Mouse (Mus musculus): Measurements from ENCODE around the gene Vgll4. TPM values are rescaled to one million over a fixed set of nuclear protein-coding genes. Genes with fewer than 3 reads are reported as not detected.

Vgll4 gene
- polyA plus RNA-seq, 1 experiment from 2014 or later = 84.9 TPM

DNA sequence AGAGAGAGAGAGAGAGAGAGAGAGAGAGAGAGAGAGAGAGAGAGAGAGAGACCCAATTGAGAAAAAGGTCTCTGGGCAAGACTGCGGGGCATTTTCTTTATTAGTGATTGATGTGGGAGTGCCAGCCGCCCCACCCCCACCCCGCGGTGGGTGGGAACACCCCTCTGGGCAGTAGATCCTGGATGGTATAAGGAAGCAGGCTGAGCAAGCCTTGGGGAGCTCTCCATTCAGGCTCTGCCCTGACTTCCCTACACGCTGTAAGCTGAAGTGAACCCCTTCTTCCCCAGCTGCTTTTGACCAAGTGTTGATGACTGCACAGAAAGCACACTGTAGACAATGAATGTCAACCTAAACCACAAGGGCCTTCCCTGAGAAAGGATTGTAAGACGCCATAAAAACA is 592 bp upstream of the Vgll4 start:
- Histone ChIP-seq H3K9me3 (ENCODE audit: control insufficient read depth, low read depth, low read length) (no peaks in the 10 kb centered on the region), H3K36me3 (ENCODE audit: control insufficient read depth, insufficient read depth, low read length) (no peaks in the 10 kb centered on the region), H3K4me3 (ENCODE audit: low read depth, low read length) (no peak overlapping the region), H3K27me3 (ENCODE audit: control insufficient read depth, insufficient read depth, low read length) (0 out of 2 replicates have a peak, but pooled peaks cover 6% of the 10 kb centered on the region), H3K4me2 (replicated peaks; ENCODE audit: low read depth, low read length) (peak overlapping the region; percentile 99; the same call in 1 of the 2 replicates), H3K27ac (ENCODE audit: low read length) (no peak overlapping the region), H3K9ac (replicated peaks; ENCODE audit: low read depth, low read length) (no peak overlapping the region), H3K4me1 (ENCODE audit: control insufficient read depth, insufficient read depth, low read length) (peaks cover 3% of the 10 kb centered on the region; the same call in 1 of the 2 replicates)
- WGBS = 21% methylated on average over 6 of the region's 6 CpGs
- no peak for ATAC-seq (ENCODE audit: insufficient number of reproducible peaks, insufficient read depth, low FRiP score, low read depth)

DNA sequence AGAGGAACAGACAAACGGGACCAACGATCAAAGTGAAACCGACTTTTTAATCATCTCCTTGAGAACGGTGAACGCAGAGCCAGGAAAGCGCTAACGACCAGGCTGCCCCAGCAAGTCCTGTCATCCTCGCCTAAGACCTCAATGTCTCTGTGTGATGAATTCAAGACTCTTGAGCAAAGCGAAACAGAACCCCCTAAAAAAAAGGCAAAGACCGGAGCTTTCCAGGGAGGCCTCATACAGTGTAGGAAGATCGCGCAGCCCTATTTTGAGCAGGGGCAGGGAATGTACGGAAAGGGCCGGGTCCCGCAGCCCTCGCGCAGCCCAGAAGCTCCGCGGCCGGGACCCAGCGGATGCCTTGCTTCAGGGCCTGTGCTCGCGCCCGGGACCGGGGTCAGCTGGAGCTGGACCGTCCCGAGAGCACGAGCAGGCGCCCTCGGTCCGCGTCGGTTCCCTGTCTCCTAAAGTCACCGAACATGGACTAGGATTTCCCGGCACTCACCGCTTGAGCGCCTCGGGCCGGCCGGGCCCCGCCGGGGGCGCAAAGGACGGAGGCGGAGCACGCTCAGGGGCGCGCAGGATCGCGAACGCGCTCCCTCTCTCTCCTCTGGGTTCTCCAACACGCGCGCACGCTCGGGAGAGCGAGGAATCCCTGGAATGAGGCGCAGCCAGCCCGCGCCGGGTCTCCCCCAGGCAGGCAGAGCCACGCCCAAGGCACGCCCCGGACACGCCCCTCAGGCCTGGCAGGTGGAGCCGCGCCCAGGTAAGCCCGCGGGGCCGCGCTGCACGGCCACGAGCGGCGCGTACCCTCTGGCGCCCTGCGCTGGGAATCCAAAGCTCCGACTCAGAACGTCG is 1.2 kb downstream of the Vgll4 start:
- Histone ChIP-seq H3K4me1 (ENCODE audit: control insufficient read depth, insufficient read depth, low read length) (peaks cover 3% of the 10 kb centered on the region; the same call in 1 of the 2 replicates), H3K9ac (replicated peaks; ENCODE audit: low read depth, low read length) (peak overlapping the region; percentile 47), H3K27me3 (ENCODE audit: control insufficient read depth, insufficient read depth, low read length) (0 out of 2 replicates have a peak, but pooled peaks cover 6% of the 10 kb centered on the region), H3K36me3 (ENCODE audit: control insufficient read depth, insufficient read depth, low read length) (no peaks in the 10 kb centered on the region), H3K9me3 (ENCODE audit: control insufficient read depth, low read depth, low read length) (no peaks in the 10 kb centered on the region), H3K4me3 (ENCODE audit: low read depth, low read length) (peak overlapping the region; percentile 58), H3K4me2 (replicated peaks; ENCODE audit: low read depth, low read length) (peak overlapping the region; percentile 99), H3K27ac (ENCODE audit: low read length) (peak overlapping the region; percentile 61; the same call in 1 of the 2 replicates)
- WGBS = under 1% methylated on average over 82 of the region's 82 CpGs
- ATAC-seq (ENCODE audit: insufficient number of reproducible peaks, insufficient read depth, low FRiP score, low read depth) = peak; percentile 89

DNA sequence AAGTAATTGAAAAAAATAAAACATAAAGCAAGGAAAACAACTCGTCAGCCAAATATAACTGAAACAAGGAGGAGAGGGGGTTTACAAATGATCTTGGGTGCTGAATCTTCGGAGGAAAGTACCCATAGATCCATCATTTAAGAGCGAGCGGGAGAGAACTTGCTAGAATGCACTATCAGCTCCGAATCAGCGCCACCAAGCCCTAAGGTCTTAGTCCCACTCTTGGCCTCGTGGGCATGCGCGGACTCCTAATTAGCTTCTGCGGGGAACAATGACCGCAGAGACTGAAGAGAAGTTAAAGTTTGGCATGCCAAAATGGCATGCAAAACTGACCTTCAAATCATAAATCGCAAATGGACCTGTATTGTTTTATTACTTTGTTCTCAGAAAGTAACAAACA is 2.2 kb downstream of the Vgll4 start:
- Histone ChIP-seq H3K27me3 (ENCODE audit: control insufficient read depth, insufficient read depth, low read length) (0 out of 2 replicates have a peak, but pooled peaks cover 6% of the 10 kb centered on the region), H3K4me2 (replicated peaks; ENCODE audit: low read depth, low read length) (peak overlapping the region; percentile 99), H3K9me3 (ENCODE audit: control insufficient read depth, low read depth, low read length) (no peaks in the 10 kb centered on the region), H3K9ac (replicated peaks; ENCODE audit: low read depth, low read length) (no peak overlapping the region), H3K4me3 (ENCODE audit: low read depth, low read length) (no peak overlapping the region), H3K4me1 (ENCODE audit: control insufficient read depth, insufficient read depth, low read length) (peaks cover 3% of the 10 kb centered on the region; the same call in 1 of the 2 replicates), H3K36me3 (ENCODE audit: control insufficient read depth, insufficient read depth, low read length) (no peaks in the 10 kb centered on the region), H3K27ac (ENCODE audit: low read length) (no peak overlapping the region)
- 57% methylated on average over 12 of the region's 12 CpGs for WGBS
- no peak for ATAC-seq (ENCODE audit: insufficient number of reproducible peaks, insufficient read depth, low FRiP score, low read depth)

DNA sequence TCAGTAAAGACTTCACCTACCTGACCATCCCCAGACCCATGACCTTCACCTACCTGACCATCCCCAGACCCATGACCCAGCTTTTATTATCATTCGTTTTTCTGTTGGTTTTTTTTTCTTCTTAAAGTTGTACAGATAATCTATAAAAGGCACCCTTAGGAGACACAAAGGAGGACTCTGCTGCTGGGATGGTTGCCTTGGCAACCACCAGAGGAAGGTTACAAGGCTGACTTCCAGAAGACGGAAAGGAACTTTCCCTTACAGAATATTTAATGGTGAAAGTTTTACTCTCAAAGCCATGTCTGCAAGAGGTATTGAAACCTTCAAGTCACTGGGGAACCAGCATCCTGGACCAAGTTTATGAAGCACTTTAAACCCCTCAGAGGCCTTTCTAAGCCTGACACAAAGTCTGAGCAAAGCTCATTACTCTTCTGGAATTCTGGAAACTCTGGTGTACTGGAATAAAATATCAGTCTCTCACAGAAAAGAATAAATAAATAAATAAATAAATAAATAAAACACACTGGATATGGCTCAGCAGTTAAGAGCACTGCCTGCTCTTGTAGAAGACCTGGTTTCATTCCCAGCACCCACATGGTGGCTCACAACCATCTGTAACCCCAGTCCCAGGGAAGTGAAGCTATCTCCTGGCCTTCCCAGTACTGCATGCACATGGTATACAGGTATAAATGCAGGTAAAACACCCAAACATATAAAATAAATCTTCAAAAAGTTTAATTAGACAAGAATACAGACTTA is 3.2 kb downstream of the Vgll4 start:
- 52% methylated on average over 2 of the region's 2 CpGs for WGBS
- Histone ChIP-seq H3K4me2 (replicated peaks; ENCODE audit: low read depth, low read length) (no peak overlapping the region), H3K4me3 (ENCODE audit: low read depth, low read length) (no peak overlapping the region), H3K9ac (replicated peaks; ENCODE audit: low read depth, low read length) (no peak overlapping the region), H3K4me1 (ENCODE audit: control insufficient read depth, insufficient read depth, low read length) (peaks cover 3% of the 10 kb centered on the region; the same call in 1 of the 2 replicates), H3K27ac (ENCODE audit: low read length) (no peak overlapping the region), H3K36me3 (ENCODE audit: control insufficient read depth, insufficient read depth, low read length) (no peaks in the 10 kb centered on the region), H3K9me3 (ENCODE audit: control insufficient read depth, low read depth, low read length) (no peaks in the 10 kb centered on the region), H3K27me3 (ENCODE audit: control insufficient read depth, insufficient read depth, low read length) (0 out of 2 replicates have a peak, but pooled peaks cover 6% of the 10 kb centered on the region)
- no peak for ATAC-seq (ENCODE audit: insufficient number of reproducible peaks, insufficient read depth, low FRiP score, low read depth)

DNA sequence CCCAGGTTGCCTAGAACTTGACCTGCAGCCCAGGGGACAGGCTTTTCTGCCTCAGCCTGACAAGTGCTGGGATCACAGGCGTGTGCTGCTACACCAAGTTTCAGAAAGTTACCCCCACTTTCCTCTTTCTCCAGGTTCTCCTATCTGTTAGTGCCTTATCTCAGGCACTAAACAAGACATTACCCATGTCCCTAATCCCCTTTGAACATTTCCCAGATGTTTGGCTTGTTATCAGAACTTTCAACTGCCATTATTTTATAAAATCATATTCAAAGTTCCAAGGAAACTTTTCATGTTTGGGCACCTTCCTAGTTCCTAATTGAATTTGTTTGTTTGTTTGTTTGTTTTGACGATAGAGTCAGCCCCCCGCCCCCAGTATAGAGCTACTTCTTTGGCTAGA is 4.0 kb downstream of the Vgll4 start:
- H3K27me3 ChIP-seq (ENCODE audit: control insufficient read depth, insufficient read depth, low read length) = 0 out of 2 replicates have a peak, but pooled peaks cover 6% of the 10 kb centered on the region
- no peak overlapping the region for H3K27ac ChIP-seq (ENCODE audit: low read length)
- H3K9ac ChIP-seq (replicated peaks; ENCODE audit: low read depth, low read length) = no peak overlapping the region
- no peaks in the 10 kb centered on the region for H3K9me3 ChIP-seq (ENCODE audit: control insufficient read depth, low read depth, low read length)
- no peak overlapping the region for H3K4me3 ChIP-seq (ENCODE audit: low read depth, low read length)
- WGBS = 71% methylated on average over 3 of the region's 3 CpGs
- H3K4me1 ChIP-seq (ENCODE audit: control insufficient read depth, insufficient read depth, low read length) = peaks cover 3% of the 10 kb centered on the region; the same call in 1 of the 2 replicates
- H3K36me3 ChIP-seq (ENCODE audit: control insufficient read depth, insufficient read depth, low read length) = no peaks in the 10 kb centered on the region
- ATAC-seq (ENCODE audit: insufficient number of reproducible peaks, insufficient read depth, low FRiP score, low read depth) = no peak
- H3K4me2 ChIP-seq (replicated peaks; ENCODE audit: low read depth, low read length) = no peak overlapping the region

DNA sequence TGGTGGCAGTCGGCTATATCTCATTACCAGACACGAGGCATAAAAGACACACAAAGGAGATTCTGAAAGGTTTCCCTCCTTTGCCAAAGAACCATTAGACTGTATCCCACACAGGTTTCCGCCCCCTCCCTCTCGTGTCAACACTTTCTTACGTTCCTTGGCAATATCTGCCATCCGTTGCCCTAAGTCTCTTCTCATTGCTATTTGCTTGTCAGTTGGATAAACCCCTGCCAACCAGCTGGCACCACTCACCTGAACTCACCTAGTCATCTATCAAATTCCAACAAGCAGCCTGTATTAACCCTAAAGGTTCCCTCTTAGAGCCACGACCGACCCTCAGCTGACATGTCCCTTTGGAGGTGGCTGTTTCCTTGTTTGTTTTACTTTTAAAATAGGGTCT is 4.4 kb downstream of the Vgll4 start:
- H3K36me3 ChIP-seq (ENCODE audit: control insufficient read depth, insufficient read depth, low read length) = no peaks in the 10 kb centered on the region
- H3K9me3 ChIP-seq (ENCODE audit: control insufficient read depth, low read depth, low read length) = no peaks in the 10 kb centered on the region
- no peak overlapping the region for H3K27ac ChIP-seq (ENCODE audit: low read length)
- ATAC-seq (ENCODE audit: insufficient number of reproducible peaks, insufficient read depth, low FRiP score, low read depth) = no peak
- no peak overlapping the region for H3K4me2 ChIP-seq (replicated peaks; ENCODE audit: low read depth, low read length)
- no peak overlapping the region for H3K4me3 ChIP-seq (ENCODE audit: low read depth, low read length)
- no peak overlapping the region for H3K9ac ChIP-seq (replicated peaks; ENCODE audit: low read depth, low read length)
- peaks cover 3% of the 10 kb centered on the region; the same call in 1 of the 2 replicates for H3K4me1 ChIP-seq (ENCODE audit: control insufficient read depth, insufficient read depth, low read length)
- WGBS = 60% methylated on average over 8 of the region's 8 CpGs
- H3K27me3 ChIP-seq (ENCODE audit: control insufficient read depth, insufficient read depth, low read length) = 0 out of 2 replicates have a peak, but pooled peaks cover 6% of the 10 kb centered on the region

DNA sequence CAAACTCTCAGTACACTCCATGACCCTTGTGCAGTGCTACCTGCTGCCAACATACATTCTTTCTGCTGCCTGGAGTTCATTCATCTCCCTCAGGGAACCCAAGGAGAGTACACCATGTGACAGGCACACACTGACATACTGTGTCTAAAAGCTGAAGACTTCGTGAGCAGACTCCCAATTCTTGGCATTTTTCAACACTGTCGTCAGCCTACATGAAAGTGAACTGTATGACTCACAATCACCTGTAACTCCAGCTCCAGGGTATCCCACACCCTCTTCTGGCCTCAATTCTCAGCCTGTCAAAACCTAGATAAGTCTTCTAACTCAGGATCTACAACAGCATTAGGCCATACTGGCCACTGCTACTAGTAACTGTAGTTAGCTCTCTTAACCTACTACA is 5.6 kb downstream of the Vgll4 start:
- H3K9me3 ChIP-seq (ENCODE audit: control insufficient read depth, low read depth, low read length) = no peaks in the 10 kb centered on the region
- no peaks in the 10 kb centered on the region for H3K36me3 ChIP-seq (ENCODE audit: control insufficient read depth, insufficient read depth, low read length)
- H3K27ac ChIP-seq (ENCODE audit: low read length) = no peak overlapping the region
- H3K4me2 ChIP-seq (replicated peaks; ENCODE audit: low read depth, low read length) = no peak overlapping the region
- no peak overlapping the region for H3K9ac ChIP-seq (replicated peaks; ENCODE audit: low read depth, low read length)
- no peaks in the 10 kb centered on the region for H3K4me1 ChIP-seq (ENCODE audit: control insufficient read depth, insufficient read depth, low read length)
- no peak for ATAC-seq (ENCODE audit: insufficient number of reproducible peaks, insufficient read depth, low FRiP score, low read depth)
- 52% methylated on average over 2 of the region's 2 CpGs for WGBS
- no peak overlapping the region for H3K4me3 ChIP-seq (ENCODE audit: low read depth, low read length)
- 0 out of 2 replicates have a peak, but pooled peaks cover 6% of the 10 kb centered on the region for H3K27me3 ChIP-seq (ENCODE audit: control insufficient read depth, insufficient read depth, low read length)

DNA sequence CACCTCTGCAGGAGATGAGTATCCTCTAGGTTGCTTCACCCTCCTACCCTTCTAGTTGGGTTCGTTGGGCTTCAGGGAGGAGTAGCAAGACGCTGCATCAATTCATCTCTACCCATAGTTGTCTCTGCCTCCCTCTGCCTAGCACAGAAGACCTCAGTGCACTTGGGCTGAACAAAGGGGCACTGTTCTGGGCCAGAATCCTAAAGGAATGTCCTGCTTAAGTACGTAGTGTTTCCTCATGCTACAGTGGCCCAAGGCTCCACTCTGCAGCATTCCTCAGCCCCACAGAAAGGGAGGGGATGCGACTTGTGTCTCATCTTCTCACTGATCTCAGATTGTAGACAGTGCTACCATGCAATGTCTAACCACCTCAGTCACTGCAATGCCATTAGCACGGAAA is 6.2 kb downstream of the Vgll4 start:
- Histone ChIP-seq H3K4me2 (replicated peaks; ENCODE audit: low read depth, low read length) (no peak overlapping the region), H3K36me3 (ENCODE audit: control insufficient read depth, insufficient read depth, low read length) (no peaks in the 10 kb centered on the region), H3K27me3 (ENCODE audit: control insufficient read depth, insufficient read depth, low read length) (0 out of 2 replicates have a peak, but pooled peaks cover 6% of the 10 kb centered on the region), H3K4me1 (ENCODE audit: control insufficient read depth, insufficient read depth, low read length) (no peaks in the 10 kb centered on the region), H3K9me3 (ENCODE audit: control insufficient read depth, low read depth, low read length) (no peaks in the 10 kb centered on the region), H3K27ac (ENCODE audit: low read length) (no peak overlapping the region), H3K4me3 (ENCODE audit: low read depth, low read length) (no peak overlapping the region), H3K9ac (replicated peaks; ENCODE audit: low read depth, low read length) (no peak overlapping the region)
- ATAC-seq (ENCODE audit: insufficient number of reproducible peaks, insufficient read depth, low FRiP score, low read depth) = no peak
- WGBS = 71% methylated on average over 5 of the region's 5 CpGs
